Mouse (Mus musculus) MEL (cell line): ENCODE measurements at regions not wholly inside any gene's neighbourhood (a gene's known extent, or its start where the extent isn't known, plus 50 kb on each side); places are given as distances from the start of the nearest gene placed in this dataset.

Source experiments
- MAFK ChIP-seq: IDR thresholded peaks from 2 replicates; pipeline ENCODE4 v1.6.1; 2011; ENCODE audit warnings: low read depth, mild to moderate bottlenecking, low read length, improper control_type of control experiment, borderline replicate concordance
- NELFE ChIP-seq: IDR thresholded peaks from 2 replicates; pipeline ENCODE4 v1.6.1; 2011; ENCODE audit warnings: low read depth, low read length, improper control_type of control experiment
- POLR2A ChIP-seq, 2 experiments: IDR thresholded peaks; 2 replicates each; pipeline ENCODE4 v1.6.1; 2011 to 2012; ENCODE audit warnings: low read length in 2 of 2, mild to moderate bottlenecking in 2 of 2, control low read depth in 1 of 2, improper control_type of control experiment in 1 of 2, low read depth in 1 of 2, moderate library complexity in 1 of 2; ENCODE audit not compliant: control insufficient read depth in 1 of 2, insufficient read depth in 1 of 2, poor library complexity in 1 of 2
- TAL1 ChIP-seq: IDR thresholded peaks from 2 replicates; pipeline ENCODE4 v1.6.1; 2012; ENCODE audit warnings: mild to moderate bottlenecking, inconsistent platforms, low read length, moderate library complexity, mixed read lengths

GRCm38 (mm10) chr16:58178744-58179401 is 229.4 kb upstream of the Dcbld2 start:
- TF ChIP-seq POLR2A (IDR thresholded peaks at IDR 0.05; ENCODE audit: control insufficient read depth in 1 of 2, insufficient read depth in 1 of 2, low read depth in 1 of 2, low read length in 2 of 2, poor library complexity in 1 of 2) (no peak), TAL1 (no peak), NELFE (no peak), MAFK (no peak)
